Mouse (Mus musculus): ENCODE data around the gene Btaf1. TPM values are rescaled to one million over a fixed set of nuclear protein-coding genes. Genes with fewer than 3 reads are reported as not detected.

The Btaf1 gene
- total RNA-seq, 2 experiments from 2014 or later = 6.1 to 8.8 TPM

- no peak for DNase-seq
Measured at GRCm38 (mm10) chr19:37022146-37022545, 96.3 kb downstream of the Btaf1 start.

DNA sequence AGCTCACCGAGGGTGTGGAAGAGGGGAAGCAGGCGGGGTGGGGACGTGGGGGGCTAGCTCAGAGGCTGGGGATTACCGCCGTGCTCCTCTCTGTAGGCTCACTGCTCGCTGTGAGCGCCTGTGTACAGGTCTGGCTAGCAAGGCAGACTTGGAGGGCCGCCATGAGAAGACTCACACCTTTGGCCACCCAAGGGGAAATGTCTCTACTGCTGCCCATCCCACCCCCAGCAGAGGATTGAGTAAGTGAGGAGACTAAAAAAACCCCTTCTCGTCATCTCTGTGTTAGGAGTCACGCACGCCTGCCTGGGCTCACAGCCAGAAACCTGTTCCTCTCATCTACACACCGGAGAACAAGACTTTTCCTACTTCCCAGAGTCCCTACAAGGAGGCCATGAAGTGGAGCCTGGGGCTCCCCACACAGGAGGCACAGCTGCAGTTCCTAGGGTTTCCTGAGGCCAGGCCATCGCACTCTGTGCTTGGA is 100.0 kb downstream of the Btaf1 start:
- no peak for DNase-seq

DNA sequence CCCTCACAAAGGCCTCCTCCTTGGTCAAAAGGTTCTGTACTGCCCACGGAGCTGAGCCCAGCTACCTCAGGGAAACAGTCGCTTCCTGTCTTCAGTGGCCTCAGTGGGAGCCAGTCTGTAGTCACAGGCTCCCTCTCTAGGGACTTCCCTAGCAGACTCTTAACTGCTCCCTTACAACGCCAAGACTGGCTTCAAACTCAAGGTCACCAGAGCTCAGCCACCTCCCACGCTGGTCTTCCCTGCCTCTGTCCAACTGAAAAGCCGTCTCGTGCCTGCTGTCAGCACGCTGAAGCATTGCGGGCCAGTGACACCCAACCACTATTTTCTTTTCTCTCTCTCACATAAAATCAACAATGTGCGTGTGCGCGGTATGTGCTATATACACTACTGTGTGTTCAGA is 100.5 kb downstream of the Btaf1 start:
- no peak for DNase-seq

DNA sequence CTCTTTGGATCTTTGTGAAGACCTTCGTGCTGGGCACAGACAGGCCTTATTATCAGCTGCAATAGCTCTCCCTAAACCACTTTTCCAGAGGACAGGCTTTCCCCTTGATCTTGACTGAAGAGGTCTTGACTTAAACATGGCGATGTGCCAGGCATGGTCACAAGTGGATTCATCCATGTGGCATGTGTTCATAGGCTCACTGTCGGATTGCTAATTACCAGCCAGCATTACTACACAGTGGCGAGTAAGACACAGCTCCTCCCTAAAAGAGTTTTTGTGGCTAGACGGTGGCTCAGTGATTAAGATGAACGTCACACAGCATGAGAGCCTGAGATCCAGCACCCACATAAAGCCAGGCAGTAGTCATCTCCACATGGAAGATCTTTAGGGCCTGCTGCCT is 103.9 kb downstream of the Btaf1 start:
- DNase-seq = no peak

- DNase-seq = no peak
Measured at GRCm38 (mm10) chr19:37031446-37031845, 105.6 kb downstream of the Btaf1 start.

DNA sequence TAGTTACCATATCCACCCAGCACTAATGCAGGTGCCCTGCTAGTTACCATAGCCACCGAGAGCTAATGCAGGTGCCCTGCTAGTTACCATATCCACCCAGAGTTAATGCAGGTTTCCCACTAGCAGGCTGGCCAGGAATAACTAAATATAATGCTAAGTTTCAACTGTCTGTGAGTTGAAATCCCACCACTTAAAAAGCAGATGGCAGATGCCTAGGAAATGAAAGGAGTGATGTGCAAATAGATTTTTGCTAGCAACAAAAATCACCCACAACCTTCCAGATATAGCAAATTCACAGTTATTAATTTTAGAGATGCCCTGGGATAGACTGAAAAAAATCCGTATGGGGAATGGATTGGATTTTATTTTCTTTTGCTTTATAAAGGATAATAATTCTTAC is 106.5 kb downstream of the Btaf1 start:
- DNase-seq = no peak

DNA sequence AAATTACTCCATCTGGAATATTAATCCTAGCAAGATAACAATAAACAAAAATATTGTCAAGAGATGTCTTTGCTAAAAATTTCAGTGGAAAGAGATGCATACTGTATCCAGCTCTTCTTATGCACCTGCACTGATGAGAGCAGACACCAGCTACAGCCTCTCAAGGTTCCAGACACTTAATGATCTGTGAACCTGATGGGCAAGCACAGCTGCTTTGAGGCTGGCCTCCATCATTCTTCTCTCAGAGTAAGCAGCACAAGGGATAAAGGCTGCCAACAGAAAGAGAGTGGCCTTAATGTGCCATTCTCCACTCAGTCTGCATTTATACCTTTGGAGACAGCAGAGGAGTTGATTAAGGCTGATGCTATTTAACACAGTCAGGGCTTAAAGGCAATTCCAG is 115.0 kb downstream of the Btaf1 start:
- DNase-seq = no peak

GRCm38 (mm10) chr19:37044431-37044830 is 118.6 kb downstream of the Btaf1 start:
- no peak for DNase-seq

- DNase-seq = no peak
Measured at GRCm38 (mm10) chr19:37048507-37048906, 122.6 kb downstream of the Btaf1 start.

- no peak for DNase-seq
Measured at GRCm38 (mm10) chr19:37050643-37051345, 124.9 kb downstream of the Btaf1 start.

DNA sequence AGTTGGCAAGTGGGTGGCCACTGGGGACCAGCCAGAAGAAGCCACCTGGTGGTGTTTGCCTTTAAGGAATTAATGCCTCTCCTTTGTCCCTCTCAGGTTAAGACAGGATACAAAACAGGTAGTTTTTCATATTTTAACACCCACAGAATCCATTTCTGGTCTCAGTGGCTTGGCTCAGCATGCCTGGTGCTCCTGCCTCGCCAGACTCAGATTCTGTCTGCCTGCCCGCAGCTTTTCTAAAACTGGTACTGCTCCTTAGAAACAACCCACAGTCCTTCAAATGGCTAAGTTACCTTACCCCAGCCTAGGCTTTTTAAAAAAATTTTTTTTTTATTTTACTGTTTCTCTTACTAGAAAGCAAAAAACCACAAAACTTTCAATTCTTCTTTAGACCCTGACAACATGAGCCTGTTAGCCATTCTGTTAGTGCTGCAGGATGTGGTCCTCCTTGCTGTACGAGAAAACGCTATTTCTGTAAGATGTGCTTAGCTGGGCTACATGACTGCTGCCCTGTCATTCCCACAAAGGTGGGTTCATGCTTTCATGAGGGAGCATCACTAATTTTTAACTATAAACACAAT is 130.2 kb downstream of the Btaf1 start:
- no peak for DNase-seq

- no peak for DNase-seq
Measured at GRCm38 (mm10) chr19:37057161-37057905, 131.5 kb downstream of the Btaf1 start.

- peak; percentile 56 for DNase-seq
Measured at GRCm38 (mm10) chr19:37059623-37060022, 133.7 kb downstream of the Btaf1 start.

GRCm38 (mm10) chr19:37060078-37060477 is 134.2 kb downstream of the Btaf1 start:
- no peak for DNase-seq

Other genes starting within 250 kb of the Btaf1 start
- 100 to 1,000 TPM; 219 to 491 TPM for gene Ppp1r3c, start 189.4 kb upstream of the Btaf1 start, total RNA-seq (2021)
- 100 to 1,000 TPM; 119 to 131 TPM for gene Tnks2, start 91.8 kb upstream of the Btaf1 start, total RNA-seq (2021)
- 1 to 10 TPM in 1 of 2 experiments, under 1 TPM in 1; 0.94 to 1.4 TPM for gene Fgfbp3, start 6.5 kb upstream of the Btaf1 start, total RNA-seq (2021)